Mouse (Mus musculus): ENCODE measurements around the gene Sf3a2.

Sf3a2 gene

DNA sequence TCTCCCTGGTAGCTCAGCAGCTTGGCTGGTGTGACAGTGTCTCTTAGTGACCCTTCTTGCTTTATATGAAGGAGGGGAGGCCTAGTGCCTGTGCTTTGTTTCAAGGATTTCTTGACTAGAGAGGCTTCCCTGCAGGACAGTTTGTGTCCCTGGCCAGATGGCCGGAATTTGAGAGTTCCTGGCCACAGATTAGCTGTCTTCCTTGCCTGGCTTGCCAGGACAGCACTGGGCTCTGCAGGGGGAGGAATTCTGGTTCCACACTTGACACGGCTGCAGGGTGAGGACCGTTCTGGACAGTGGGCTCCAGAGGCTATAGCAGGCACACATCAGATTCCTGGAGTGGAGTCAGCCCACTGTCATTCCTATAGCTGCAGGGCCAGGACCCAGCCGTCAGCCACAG is 22.3 kb upstream of the Sf3a2 start:
- no peak for DNase-seq (ENCODE audit: low spot score)

GRCm38 (mm10) chr10:80776358-80776869 is 21.6 kb upstream of the Sf3a2 start:
- DNase-seq (ENCODE audit: low spot score): no peak

DNA sequence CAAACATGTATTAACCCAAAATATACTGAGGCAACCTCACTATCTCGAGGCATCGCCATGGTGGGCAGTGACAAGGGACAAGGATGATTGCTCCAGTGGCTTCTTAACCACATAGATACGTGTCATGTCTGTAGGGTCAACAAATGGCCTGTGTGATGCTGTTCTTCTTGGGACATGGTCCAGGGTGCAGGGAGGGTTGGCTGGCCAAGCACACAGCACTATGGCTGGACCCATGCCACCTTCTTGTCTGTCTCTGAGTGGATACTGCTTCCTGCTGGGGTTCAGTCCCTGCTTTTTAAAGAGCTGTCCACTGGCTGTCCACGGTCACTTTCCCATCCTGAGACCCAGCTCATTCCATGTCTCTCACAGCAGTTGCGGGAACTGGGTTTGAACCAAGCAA is 20.9 kb upstream of the Sf3a2 start:
- no peak for DNase-seq (ENCODE audit: low spot score)

- DNase-seq (ENCODE audit: low spot score): no peak
These were observed 18.4 kb upstream of the Sf3a2 start for GRCm38 (mm10) chr10:80779565-80779964.

DNA sequence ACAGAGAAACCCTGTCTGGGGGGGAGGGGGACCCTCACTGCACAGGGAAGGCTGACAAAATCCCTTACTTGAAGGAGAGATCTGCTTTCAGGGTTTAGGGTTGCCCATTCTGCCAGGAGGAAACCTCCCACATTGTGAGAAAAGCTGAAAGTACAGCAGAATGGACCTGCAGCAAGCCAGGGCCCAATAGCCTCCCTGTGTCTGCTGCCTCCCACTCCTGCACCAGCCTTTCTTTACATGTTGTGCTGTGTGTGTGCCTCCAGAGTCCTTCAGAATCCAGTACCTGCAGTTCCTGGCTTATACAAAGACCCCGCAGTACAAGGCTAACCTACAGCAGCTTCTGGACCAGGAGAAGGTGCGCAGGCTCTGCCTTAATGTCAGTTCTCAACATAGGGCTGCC is 13.7 kb upstream of the Sf3a2 start:
- no peak for DNase-seq (ENCODE audit: low spot score)

DNA sequence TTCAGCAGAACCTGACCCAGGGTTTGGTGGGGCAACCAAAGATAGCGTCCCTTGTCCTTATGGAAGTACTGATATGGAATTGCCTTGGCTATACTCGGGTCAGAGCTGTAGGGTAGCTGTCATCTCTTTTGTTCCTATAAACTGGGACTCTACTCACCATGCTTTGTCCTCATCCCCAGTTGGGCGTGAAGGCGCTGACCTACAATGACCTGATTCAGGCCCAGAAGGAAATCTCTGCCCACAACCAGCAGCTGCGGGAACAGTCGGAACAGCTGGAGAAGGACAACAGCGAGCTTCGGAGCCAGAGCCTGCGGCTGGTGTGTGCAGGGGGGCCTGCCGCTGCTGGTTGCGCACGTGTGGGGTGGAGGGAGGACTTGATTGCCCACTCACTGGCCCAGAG is 13.1 kb upstream of the Sf3a2 start:
- no peak for DNase-seq (ENCODE audit: low spot score)

DNA sequence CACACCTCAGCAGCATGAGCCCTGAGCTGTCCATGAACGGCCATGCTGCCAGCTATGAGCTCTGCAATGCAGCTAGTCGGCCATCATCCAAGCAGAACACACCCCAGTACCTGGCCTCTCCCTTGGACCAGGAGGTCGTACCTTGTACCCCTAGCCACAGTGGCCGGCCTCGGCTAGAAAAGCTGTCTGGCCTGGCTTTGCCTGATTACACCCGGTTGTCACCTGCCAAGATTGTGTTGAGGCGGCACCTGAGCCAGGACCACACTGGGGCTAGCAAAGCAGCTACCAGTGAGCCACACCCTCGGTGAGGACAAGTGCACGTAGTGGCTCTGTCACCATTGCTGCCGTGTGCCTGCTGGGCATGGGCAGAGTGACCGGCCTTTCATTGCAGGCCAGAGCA is 12.0 kb upstream of the Sf3a2 start:
- DNase-seq (ENCODE audit: low spot score): no peak

DNA sequence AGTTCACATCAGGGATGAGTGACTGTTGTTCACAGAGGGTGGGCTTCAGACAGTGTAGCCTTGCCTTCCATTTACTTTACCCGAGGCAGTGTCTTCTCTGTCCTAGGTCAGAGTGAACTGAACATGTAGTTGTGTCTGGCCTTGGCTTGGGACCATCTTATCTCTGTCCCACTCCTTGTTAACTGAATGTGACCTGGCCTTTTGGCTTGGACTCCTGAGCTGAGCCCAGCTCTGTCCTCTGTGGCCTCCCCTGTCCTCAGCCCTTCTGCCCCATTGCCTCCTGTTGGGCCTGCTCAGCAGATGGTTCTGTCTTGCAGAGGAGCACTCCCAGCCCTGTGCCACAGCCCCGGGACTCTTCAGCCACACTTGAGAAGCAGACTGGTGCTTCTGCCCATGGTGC is 10.5 kb upstream of the Sf3a2 start:
- DNase-seq (ENCODE audit: low spot score): no peak

- no peak for DNase-seq (ENCODE audit: low spot score)
These were observed 7.1 kb upstream of the Sf3a2 start for GRCm38 (mm10) chr10:80790761-80791404.

- no peak for DNase-seq (ENCODE audit: low spot score)
These were observed 6.4 kb upstream of the Sf3a2 start for GRCm38 (mm10) chr10:80791476-80792174.

DNA sequence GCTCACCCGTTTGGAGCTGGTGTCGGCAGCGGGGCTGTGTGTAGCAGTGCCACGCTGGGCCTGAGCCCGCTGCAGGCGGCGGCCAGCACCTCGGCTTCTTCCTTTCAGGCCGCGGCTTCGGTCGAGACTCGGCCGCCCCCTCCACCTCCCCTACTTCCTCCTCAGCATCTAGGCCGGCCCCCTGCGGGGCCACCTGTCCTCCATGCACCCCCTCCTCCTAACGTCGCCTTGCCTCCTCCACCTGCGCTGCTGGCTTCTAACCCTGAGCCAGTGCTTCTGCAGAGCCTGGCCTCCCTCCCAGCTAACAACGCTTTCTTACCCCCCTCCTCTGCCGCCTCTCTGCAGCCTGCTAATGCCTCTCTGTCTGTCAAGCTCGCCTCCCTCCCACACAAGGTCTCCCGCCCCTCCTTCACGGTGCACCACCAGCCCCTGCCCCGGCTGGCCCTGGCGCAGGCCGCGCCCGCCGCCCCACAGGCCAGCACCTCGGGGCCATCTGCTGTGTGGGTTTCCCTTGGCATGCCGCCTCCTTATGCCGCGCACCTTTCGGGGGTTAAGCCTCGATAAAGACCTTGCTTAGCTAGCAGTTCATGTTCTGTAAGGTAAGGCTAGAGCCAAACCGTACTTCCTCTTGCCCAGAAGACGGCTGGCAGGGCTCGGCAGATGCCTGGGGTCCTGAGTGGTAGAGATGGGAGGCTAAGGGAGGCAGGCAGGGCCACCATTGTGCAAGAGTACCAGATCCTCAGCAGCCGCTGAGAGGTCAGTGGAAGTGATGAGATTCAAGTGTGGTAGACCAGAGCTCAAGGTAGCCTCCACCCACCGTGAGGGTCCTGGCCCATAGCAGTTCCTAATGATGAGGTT is 5.6 kb upstream of the Sf3a2 start:
- no peak for DNase-seq (ENCODE audit: low spot score)

- DNase-seq (ENCODE audit: low spot score): no peak
These were observed 4.8 kb upstream of the Sf3a2 start for GRCm38 (mm10) chr10:80793033-80793784.

DNA sequence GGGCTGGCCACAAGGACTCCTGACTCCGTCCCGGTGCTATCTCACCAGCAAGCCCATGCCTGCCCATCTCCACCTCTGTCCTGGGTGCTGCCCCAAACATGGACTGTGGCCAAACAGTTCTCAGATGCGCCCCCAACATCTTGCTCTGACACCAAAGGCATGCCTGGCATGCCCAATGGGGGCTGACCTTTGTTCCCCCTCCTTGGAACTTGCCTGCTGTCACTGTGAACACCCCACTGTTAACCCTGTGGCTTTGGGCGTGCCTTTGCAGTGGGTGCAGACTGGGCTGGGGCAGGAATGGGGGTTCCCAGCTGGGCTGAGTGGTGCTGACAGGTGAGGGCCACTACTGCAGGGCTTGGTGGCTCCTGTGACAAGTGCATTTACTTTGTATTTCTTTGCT is 4.2 kb upstream of the Sf3a2 start:
- DNase-seq (ENCODE audit: low spot score): no peak

- DNase-seq (ENCODE audit: low spot score): no peak
These were observed 3.2 kb upstream of the Sf3a2 start for GRCm38 (mm10) chr10:80794750-80795149.

GRCm38 (mm10) chr10:80796307-80796848 is 1.6 kb upstream of the Sf3a2 start:
- no peak for DNase-seq (ENCODE audit: low spot score)

DNA sequence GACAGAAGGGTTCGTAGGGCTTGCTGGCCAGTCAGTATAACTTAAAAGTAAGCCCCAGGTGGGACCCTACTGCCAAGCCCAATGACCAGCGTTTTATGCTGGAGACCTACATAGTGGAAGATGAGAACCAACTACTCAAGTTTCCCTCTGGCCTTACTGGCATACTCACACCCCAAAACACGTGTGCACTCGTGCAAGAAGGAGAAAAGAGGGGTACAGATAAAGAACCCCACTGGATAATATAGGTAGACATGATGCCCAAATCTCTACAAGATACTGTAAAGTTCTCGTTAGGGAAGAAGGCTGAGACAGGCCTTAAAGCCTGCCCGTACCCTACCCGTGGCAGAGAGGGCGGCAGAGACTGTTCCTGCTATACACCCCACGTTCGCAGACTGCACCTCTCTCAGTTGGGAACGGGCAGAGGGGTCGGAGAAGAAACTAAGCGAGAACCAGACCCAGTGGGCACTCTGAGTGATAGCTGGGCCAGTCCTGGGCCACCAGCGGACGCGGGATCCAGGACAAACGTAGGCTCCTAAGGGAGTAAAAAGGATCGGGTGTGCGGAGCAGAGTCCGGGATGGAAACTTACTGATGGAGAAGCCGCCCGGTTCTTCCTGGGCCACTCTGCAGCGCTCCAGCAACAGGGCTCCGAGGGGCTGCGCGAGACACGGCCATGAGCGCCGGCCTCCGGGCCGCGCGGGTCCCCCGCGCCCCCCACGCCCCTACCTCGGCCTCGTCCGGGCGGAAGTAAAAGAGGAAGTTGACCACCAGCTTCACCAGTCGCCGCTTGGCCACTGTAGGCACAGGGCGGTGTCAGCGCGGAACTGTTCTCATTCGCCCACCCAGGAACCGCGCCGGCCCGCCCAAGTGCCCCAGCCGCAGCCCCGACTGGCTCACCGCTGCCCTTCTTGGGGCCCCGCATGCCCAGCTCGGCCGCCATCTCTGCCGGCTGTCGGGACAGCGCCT is 530 bp upstream of the Sf3a2 start:
- DNase-seq (ENCODE audit: low spot score): no peak

GRCm38 (mm10) chr10:80799070-80799566 is 1.1 kb downstream of the Sf3a2 start:
- DNase-seq (ENCODE audit: low spot score): no peak

DNA sequence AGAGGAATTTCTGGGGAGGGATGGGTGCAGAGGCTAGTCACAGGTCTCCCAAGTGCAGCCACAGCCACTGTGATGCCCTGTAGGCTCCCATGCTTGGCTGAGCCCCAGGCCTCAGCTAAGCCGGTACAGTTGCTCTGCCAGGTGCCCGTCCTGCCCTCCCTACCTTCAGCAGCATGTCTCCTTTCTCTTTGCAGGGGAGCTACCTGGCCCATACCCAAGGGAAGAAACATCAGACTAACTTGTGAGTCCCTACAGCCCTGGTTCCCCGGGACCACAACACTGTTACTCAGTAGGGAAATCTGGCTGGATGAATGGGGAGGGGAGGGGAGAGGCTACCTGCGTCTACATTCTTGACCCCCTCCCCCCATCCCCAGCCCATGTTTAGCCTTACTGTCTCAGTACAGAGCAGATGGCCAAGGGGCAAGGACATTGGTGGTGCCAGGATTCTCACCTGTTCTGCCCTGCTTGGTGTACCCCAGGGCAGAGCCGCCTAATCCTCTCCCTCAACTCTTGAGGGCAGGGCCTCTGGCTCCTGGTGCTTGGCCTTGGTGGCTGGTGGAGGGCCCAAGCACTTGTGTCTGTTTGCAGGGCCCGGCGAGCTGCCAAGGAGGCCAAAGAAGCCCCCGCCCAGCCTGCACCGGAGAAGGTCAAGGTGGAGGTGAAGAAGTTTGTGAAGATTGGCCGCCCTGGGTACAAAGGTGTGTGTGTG is 4.4 kb downstream of the Sf3a2 start:
- DNase-seq (ENCODE audit: low spot score): no peak

DNA sequence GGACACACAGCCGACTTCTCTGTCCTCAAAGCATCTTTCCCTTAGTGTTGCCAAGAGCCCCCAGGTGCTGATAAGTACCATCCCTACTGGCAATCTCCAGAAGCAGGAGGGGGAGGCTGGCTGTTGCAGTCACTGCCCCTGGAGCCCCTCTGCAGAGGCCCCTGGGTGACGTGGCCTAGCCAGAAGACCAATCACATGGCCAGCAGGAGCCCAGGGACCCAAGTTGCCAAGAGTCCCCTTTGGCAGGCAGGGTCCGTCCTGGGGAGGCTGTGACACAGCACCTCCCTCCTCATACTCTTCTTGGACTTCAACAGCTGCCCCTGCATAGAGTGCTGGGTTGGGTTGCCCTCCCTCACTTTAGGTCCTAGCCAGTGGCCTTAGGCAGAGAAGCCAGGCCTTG is 5.0 kb downstream of the Sf3a2 start:
- DNase-seq (ENCODE audit: low spot score): no peak

GRCm38 (mm10) chr10:80804340-80804739 is 6.3 kb downstream of the Sf3a2 start:
- DNase-seq (ENCODE audit: low spot score): no peak

Measured in ovary, postnatal 10 days (tissue).